Mouse (Mus musculus) erythroblast, embryonic 14.5 days (primary cell): Measurements from ENCODE around the gene Hivep2.

Experiments
- GATA1 ChIP-seq: IDR thresholded peaks from 2 replicates; pipeline ENCODE4 v1.6.1; 2012; ENCODE audit warnings: low read length, inconsistent platforms, mixed read lengths
- TAL1 ChIP-seq: IDR thresholded peaks from 3 replicates; pipeline ENCODE4 v1.6.1; 2012; ENCODE audit warnings: low read length, inconsistent platforms, mixed read lengths

- TF ChIP-seq GATA1 = no peak
- no peak for TF ChIP-seq TAL1
Observed at GRCm38 (mm10) chr10:14094033-14094432, 128.2 kb downstream of the Hivep2 start.
